Mouse (Mus musculus) lung, postnatal 0 days (tissue): ENCODE results near the gene St3gal3. TPM values are rescaled to one million over a fixed set of nuclear protein-coding genes. Genes with fewer than 3 reads are reported as not detected.
A peak's percentile ranks its signal among the peaks of the same experiment; 100 is the strongest.

Experiments used
- ATAC-seq: fragments of 200-750 bp; cut with Nextera tagmentation; 2 replicates; pipeline ENCODE4 v1.8.0; 2017; ENCODE audit warnings: moderate library complexity
- DNase-seq: peaks from one replicate; pipeline ENCODE4 v3.0.0-alpha.2; 2016; ENCODE audit warnings: low spot score
- H3K27ac ChIP-seq: fragments of 300-500 bp; sonication (generic); 2 replicates; pipeline ENCODE4 v1.5.1; 2014; ENCODE audit warnings: antibody characterized with exemption, mild to moderate bottlenecking, low read length, mixed read lengths
- H3K27me3 ChIP-seq: fragments of 300-500 bp; sonication (generic); replicated peaks from 2 replicates; pipeline ENCODE4 v1.6.1; 2014; ENCODE audit warnings: low read length, mixed read lengths; ENCODE audit not compliant: insufficient read depth
- H3K36me3 ChIP-seq: fragments of 300-500 bp; sonication (generic); 2 replicates; pipeline ENCODE4 v1.6.1; 2014; ENCODE audit warnings: low read length, mixed read lengths; ENCODE audit not compliant: insufficient read depth
- H3K4me1 ChIP-seq: fragments of 300-500 bp; sonication (generic); 2 replicates; pipeline ENCODE4 v1.6.1; 2014; ENCODE audit warnings: antibody characterized with exemption, low read depth, low read length, mixed read lengths; ENCODE audit not compliant: insufficient read depth
- H3K4me2 ChIP-seq: fragments of 300-500 bp; sonication (generic); replicated peaks from 2 replicates; pipeline ENCODE4 v1.6.1; 2014; ENCODE audit warnings: low read depth, mild to moderate bottlenecking, low read length, moderate library complexity, mixed read lengths
- H3K4me3 ChIP-seq: fragments of 300-500 bp; sonication (generic); 2 replicates; pipeline ENCODE4 v1.5.1; 2014; ENCODE audit warnings: low read depth, low read length
- H3K9ac ChIP-seq: fragments of 300-500 bp; sonication (generic); replicated peaks from 2 replicates; pipeline ENCODE4 v1.6.1; 2014; ENCODE audit warnings: low read depth, mild to moderate bottlenecking
- H3K9me3 ChIP-seq: fragments of 300-500 bp; sonication (generic); 2 replicates; pipeline ENCODE4 v1.6.1; 2016; ENCODE audit warnings: low read length, mixed read lengths
- CTCF ChIP-seq: IDR thresholded peaks from 2 replicates; pipeline ENCODE4 v1.5.1; 2016; ENCODE audit warnings: antibody characterized with exemption, mild to moderate bottlenecking
- EP300 ChIP-seq: IDR thresholded peaks from 2 replicates; pipeline ENCODE4 v1.6.1; 2016; ENCODE audit warnings: antibody characterized with exemption, mild to moderate bottlenecking, control low read depth
- WGBS: fragments of 180-500 bp; shearing (Covaris S2); extraction: QIAGEN DNeasy Blood & Tissue Kit; methylation state at CpG from one replicate; pipeline ENCODE4 v1.1.7; 2014; 5-methylcytosine and 5-hydroxymethylcytosine counted together
- polyA plus RNA-seq: library from polyadenylated mRNA; unstranded; fragments of >200 nt; fragmentation: Nextera tagmentation; extraction: Ambion mirVana; gene quantifications from 2 replicates; pipeline ENCODE4 v1.2.1, GENCODE M21; 2015

Gene St3gal3
- polyA plus RNA-seq, 1 experiment from 2014 or later = 4.5 TPM

- Histone ChIP-seq H3K27ac (no peak overlapping the region), H3K9me3 (no peaks in the 10 kb centered on the region), H3K4me3 (no peak overlapping the region), H3K4me2 (peak overlapping the region; percentile 95), H3K9ac (no peak overlapping the region), H3K36me3 (peaks cover 11% of the 10 kb centered on the region; the same call in 1 of the 2 replicates), H3K4me1 (peaks cover 10% of the 10 kb centered on the region; the same call in 1 of the 2 replicates), H3K27me3 (no peaks in the 10 kb centered on the region)
- no peak for DNase-seq
- no peak for ATAC-seq
- 78% methylated on average over 9 of the region's 9 CpGs for WGBS
- TF ChIP-seq CTCF (no peak), EP300 (no peak)
Observed at GRCm38 (mm10) chr4:117885994-117886393, 248.7 kb downstream of the St3gal3 start.

- H3K36me3 ChIP-seq = peaks cover 11% of the 10 kb centered on the region; the same call in 1 of the 2 replicates
- DNase-seq (no peak), ATAC-seq (no peak)
- H3K4me3 ChIP-seq = no peak overlapping the region
- TF ChIP-seq CTCF (no peak), EP300 (no peak)
- peaks cover 10% of the 10 kb centered on the region; the same call in 1 of the 2 replicates for H3K4me1 ChIP-seq
- no peak overlapping the region for H3K9ac ChIP-seq
- no peaks in the 10 kb centered on the region for H3K9me3 ChIP-seq
- 93% methylated on average over 10 of the region's 10 CpGs for WGBS
- no peak overlapping the region for H3K4me2 ChIP-seq
- H3K27ac ChIP-seq = no peak overlapping the region
- no peaks in the 10 kb centered on the region for H3K27me3 ChIP-seq
Observed at GRCm38 (mm10) chr4:117885093-117885492, 249.6 kb downstream of the St3gal3 start.

GRCm38 (mm10) chr4:117884146-117884545, 250.6 kb downstream of the St3gal3 start:
- peaks cover 11% of the 10 kb centered on the region; the same call in 1 of the 2 replicates for H3K36me3 ChIP-seq
- no peak for ATAC-seq
- peaks cover 10% of the 10 kb centered on the region; the same call in 1 of the 2 replicates for H3K4me1 ChIP-seq
- no peak overlapping the region for H3K9ac ChIP-seq
- TF ChIP-seq EP300 = no peak
- TF ChIP-seq CTCF = no peak
- no peak overlapping the region for H3K4me2 ChIP-seq
- 100% methylated on average over 1 of the region's 1 CpGs for WGBS
- no peaks in the 10 kb centered on the region for H3K27me3 ChIP-seq
- no peak overlapping the region for H3K4me3 ChIP-seq
- DNase-seq = no peak
- H3K9me3 ChIP-seq = no peaks in the 10 kb centered on the region
- no peak overlapping the region for H3K27ac ChIP-seq

- peaks cover 10% of the 10 kb centered on the region; the same call in 1 of the 2 replicates for H3K4me1 ChIP-seq
- ATAC-seq = peak; percentile 27
- H3K27me3 ChIP-seq = no peaks in the 10 kb centered on the region
- WGBS = under 1% methylated on average over 35 of the region's 103 CpGs
- peak; percentile 60 for DNase-seq
- no peak within 1 kb of the TSS for H3K27ac ChIP-seq
- H3K36me3 ChIP-seq = peaks cover 11% of the 10 kb centered on the region; the same call in 1 of the 2 replicates
- peak within 1 kb of the TSS; percentile 96 for H3K4me2 ChIP-seq
- TF ChIP-seq EP300 = no peak
- TF ChIP-seq CTCF = peak; percentile 50
- H3K9me3 ChIP-seq = no peaks in the 10 kb centered on the region
- H3K9ac ChIP-seq = peak within 1 kb of the TSS; percentile 44
- H3K4me3 ChIP-seq = peak within 1 kb of the TSS; percentile 65
Observed at GRCm38 (mm10) chr4:117882701-117883691, 251.7 kb downstream of the St3gal3 start, which contains the start of gene B4galt2. Gene B4galt2, minus strand, starts transcription at chr4:117883487.

Other genes with a start within 250 kb of the St3gal3 start
- gene Atp6v0b, start 247.6 kb downstream of the St3gal3 start, polyA plus RNA-seq = 346 TPM in 2 replicates
- gene Dph2, start 242.9 kb downstream of the St3gal3 start, polyA plus RNA-seq = 7.8 and 8.6 TPM in 2 replicates
- 32.1 and 35.6 TPM in 2 replicates for gene Ipo13, start 219.9 kb downstream of the St3gal3 start, polyA plus RNA-seq
- 3.2 and 3.5 TPM in 2 replicates for gene Artn, start 205.2 kb downstream of the St3gal3 start, polyA plus RNA-seq
- 20.3 and 23.4 TPM in 2 replicates for gene Kdm4a, start 45.1 kb upstream of the St3gal3 start, polyA plus RNA-seq
- gene Ptprf, start 156.5 kb upstream of the St3gal3 start, polyA plus RNA-seq = 65.1 and 85.0 TPM in 2 replicates